12 mouse cellular contexts compared by ENCODE assay signal in the genomic region with DNA sequence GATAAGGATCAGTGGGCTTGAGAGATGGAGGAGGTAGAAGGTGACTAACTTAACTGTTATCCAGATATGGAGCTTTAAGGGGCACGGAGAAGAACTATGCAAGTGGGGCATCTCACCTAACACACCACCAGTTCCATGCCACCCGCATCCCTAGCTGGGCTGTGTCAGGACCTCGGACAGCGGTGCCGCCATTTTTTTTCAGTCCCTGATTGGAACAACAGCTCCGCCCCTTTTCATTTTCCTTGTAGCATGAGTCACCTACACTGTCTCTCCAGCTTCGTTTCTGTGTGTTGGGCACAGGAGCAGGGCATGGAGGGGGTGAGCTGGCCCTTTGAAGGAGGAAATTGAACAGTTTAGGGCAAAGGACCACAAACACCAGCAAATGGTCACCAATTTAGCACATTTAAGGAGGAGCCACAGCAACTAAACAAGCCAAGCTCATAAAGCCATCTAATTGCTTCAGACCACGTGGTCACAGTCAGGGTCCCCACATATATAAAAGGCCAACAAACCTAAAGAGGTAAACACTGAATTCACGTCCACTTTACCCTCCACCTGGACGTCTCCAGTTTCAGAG. TPM values are rescaled to one million over a fixed set of nuclear protein-coding genes. Genes with fewer than 3 reads are reported as not detected.
DNase-seq lines count a peak whose midpoint lies in the region; ATAC-seq and TF ChIP-seq lines count a peak whose summit lies in the region.
"Had no signal": no experiment of that assay in that cellular context is flagged by ENCODE, and none has a peak within 500 bp of the region (broad histone marks: within the 10 kb centered on the region; RNA-seq: fewer than 3 reads in every experiment).

A gene (plus strand): TSS at position 527 of the 577 bp plus-strand sequence.

- H3K36me3 ChIP-seq in intestine, embryonic 14.5 days (ENCODE audit: control insufficient read depth, insufficient read depth, low read length): no peaks in the 10 kb centered on the region
- H3K36me3 ChIP-seq in intestine, postnatal 0 days (ENCODE audit: control insufficient read depth, insufficient read depth): no peaks in the 10 kb centered on the region
- H3K36me3 ChIP-seq: embryonic facial prominence, embryonic 13.5 days had no signal

- H3K27me3 ChIP-seq in intestine, embryonic 14.5 days (replicated peaks; ENCODE audit: control insufficient read depth, insufficient read depth, low read length): no peaks in the 10 kb centered on the region
- H3K27me3 ChIP-seq in intestine, postnatal 0 days (replicated peaks; ENCODE audit: control insufficient read depth, insufficient read depth, low read length): no peaks in the 10 kb centered on the region

- no peak within 1 kb of the TSS for H3K9ac ChIP-seq in intestine, embryonic 14.5 days (ENCODE audit: low read length)
- no peak within 1 kb of the TSS for H3K9ac ChIP-seq in intestine, postnatal 0 days (ENCODE audit: low read depth, low read length)
- H3K9ac ChIP-seq: embryonic facial prominence, embryonic 13.5 days had no signal

- H3K9me3 ChIP-seq in intestine, embryonic 14.5 days (ENCODE audit: control insufficient read depth, low read length): no peaks in the 10 kb centered on the region
- no peaks in the 10 kb centered on the region for H3K9me3 ChIP-seq in intestine, postnatal 0 days (ENCODE audit: control insufficient read depth)
- H3K9me3 ChIP-seq: embryonic facial prominence, embryonic 13.5 days had no signal

- no peak within 1 kb of the TSS for H3K27ac ChIP-seq in intestine, embryonic 14.5 days (ENCODE audit: low read depth)
- no peak within 1 kb of the TSS for H3K27ac ChIP-seq in intestine, postnatal 0 days (ENCODE audit: low read depth, low read length)
- H3K27ac ChIP-seq: embryonic facial prominence, embryonic 13.5 days; hindbrain, postnatal 0 days; macrophage had no signal

- ATAC-seq in intestine, embryonic 14.5 days (replicated peaks; ENCODE audit: low FRiP score, low TSS enrichment, low read depth): no peak
- no peak for ATAC-seq in intestine, postnatal 0 days
- ATAC-seq: hindbrain, postnatal 0 days had no signal

- TF ChIP-seq CTCF in intestine, postnatal 0 days (IDR thresholded peaks at IDR 0.05; ENCODE audit: low read depth): no peak

- H3K4me3 ChIP-seq in intestine, embryonic 14.5 days (ENCODE audit: low read depth, low read length): no peak within 1 kb of the TSS
- no peak within 1 kb of the TSS for H3K4me3 ChIP-seq in intestine, postnatal 0 days (ENCODE audit: low read depth, low read length)
- H3K4me3 ChIP-seq: embryonic facial prominence, embryonic 13.5 days had no signal

- WGBS in intestine, embryonic 14.5 days: 25% methylated on average over 10 of the region's 10 CpGs
- WGBS in intestine, postnatal 0 days: 22% methylated on average over 10 of the region's 10 CpGs

- no peaks in the 10 kb centered on the region for H3K4me1 ChIP-seq in intestine, embryonic 14.5 days (replicated peaks; ENCODE audit: control insufficient read depth, insufficient read depth, low read length)
- H3K4me1 ChIP-seq in intestine, postnatal 0 days (replicated peaks; ENCODE audit: control insufficient read depth, insufficient read depth, low read length): no peaks in the 10 kb centered on the region
- H3K4me1 ChIP-seq: embryonic facial prominence, embryonic 13.5 days had no signal

- DNase-seq in intestine, embryonic 14.5 days (ENCODE audit: low spot score): peak; percentile 89
- peak; percentile 79 for DNase-seq in 416B (ENCODE audit: low read depth)
- peak; percentile 65 for DNase-seq in adrenal gland, adult 2 months
- peak; percentile 25 for DNase-seq in induced T-regulatory cell, adult 2 months (ENCODE audit: low read depth)
- no peak for DNase-seq in layer of hippocampus, postnatal 10 days (ENCODE audit: low spot score in 2 of 2)
- DNase-seq in layer of hippocampus, adult 18-20 months (ENCODE audit: low spot score in 2 of 2): no peak
- no peak for DNase-seq in cerebellum, adult 11 months

- H3K4me2 ChIP-seq in intestine, embryonic 14.5 days (ENCODE audit: low read length): no peak within 1 kb of the TSS
- H3K4me2 ChIP-seq in intestine, postnatal 0 days (replicated peaks; ENCODE audit: low read depth): no peak within 1 kb of the TSS
- H3K4me2 ChIP-seq: embryonic facial prominence, embryonic 13.5 days had no signal

RNA-seq across cellular contexts. Expression of the gene that starts here (rescaled TPM):
- polyA plus RNA-seq in intestine, embryonic 14.5 days (2014; fragmentation: Nextera tagmentation; extraction: Ambion mirVana): 0.08 TPM in 1 of 2 replicates, not detected in the other
- not detected in 2 replicates for polyA plus RNA-seq in intestine, postnatal 0 days (2015; fragmentation: Nextera tagmentation; extraction: Ambion mirVana)
- not detected for total RNA-seq in adrenal gland, adult 2 months (2021)
- polyA plus RNA-seq in adrenal gland, adult 2 months (2012; rRNA removed): not detected in 2 replicates
- under 1 TPM in 1 of 2 experiments, not detected in 1; 0.23 TPM for total RNA-seq in layer of hippocampus, postnatal 10 days (2021)
- under 1 TPM in 1 of 2 experiments, not detected in 1; 0.15 TPM for total RNA-seq in layer of hippocampus, adult 18-20 months (2021)
- polyA plus RNA-seq: embryonic facial prominence, embryonic 13.5 days; macrophage; small intestine, adult 2 months had no signal

Comparison
In these comparisons a context has a peak if more than half of its experiments do, and no peak if none do; other contexts are left out.
1. Peak in DNase-seq in intestine, embryonic 14.5 days; RNA of the gene not detected or under 1 TPM.
2. Peak in DNase-seq in adrenal gland, adult 2 months; RNA of the gene not detected or under 1 TPM.
3. DNase-seq: peak in 416B (single experiment) and induced T-regulatory cell, adult 2 months (single experiment); none in layer of hippocampus, postnatal 10 days (0 of 2), layer of hippocampus, adult 18-20 months (0 of 2) and cerebellum, adult 11 months (single experiment).